Mouse (Mus musculus): Measurements from ENCODE around the gene Cox7a1. TPM values are rescaled to one million over a fixed set of nuclear protein-coding genes. Genes with fewer than 3 reads are reported as not detected.
A peak's percentile ranks its signal among the peaks of the same experiment; 100 is the strongest.

Gene Cox7a1
- polyA plus RNA-seq, 1 experiment: 6.8 TPM

- Histone ChIP-seq H3K4me3 (replicated peaks; ENCODE audit: control insufficient read depth, low read depth, low read length) (no peak overlapping the region), H3K27ac (ENCODE audit: control insufficient read depth, insufficient read depth, low read depth, low read length, poor library complexity) (no peak overlapping the region), H3K4me1 (ENCODE audit: control insufficient read depth, insufficient read depth, low read length) (no peaks in the 10 kb centered on the region)
- WGBS: 81% methylated on average over 13 of the region's 13 CpGs
- no peak for TF ChIP-seq POLR2A (IDR thresholded peaks at IDR 0.05; ENCODE audit: borderline replicate concordance, control insufficient read depth, low read depth, low read length)
- TF ChIP-seq CTCF (IDR thresholded peaks at IDR 0.05; ENCODE audit: control insufficient read depth, insufficient read depth, low read length): no peak
Measured at GRCm38 (mm10) chr7:30184641-30185348, 851 bp downstream of the Cox7a1 start.

GRCm38 (mm10) chr7:30188344-30189115 lies 4.6 kb downstream of the Cox7a1 start:
- WGBS: 85% methylated on average over 12 of the region's 12 CpGs
- no peak overlapping the region for H3K27ac ChIP-seq (ENCODE audit: control insufficient read depth, insufficient read depth, low read depth, low read length, poor library complexity)
- no peaks in the 10 kb centered on the region for H3K4me1 ChIP-seq (ENCODE audit: control insufficient read depth, insufficient read depth, low read length)

GRCm38 (mm10) chr7:30189116-30189491 lies 5.2 kb downstream of the Cox7a1 start:
- TF ChIP-seq POLR2A (IDR thresholded peaks at IDR 0.05; ENCODE audit: borderline replicate concordance, control insufficient read depth, low read depth, low read length) (no peak), CTCF (IDR thresholded peaks at IDR 0.05; ENCODE audit: control insufficient read depth, insufficient read depth, low read length) (no peak)
- Histone ChIP-seq H3K4me1 (ENCODE audit: control insufficient read depth, insufficient read depth, low read length) (no peaks in the 10 kb centered on the region), H3K4me3 (replicated peaks; ENCODE audit: control insufficient read depth, low read depth, low read length) (no peak overlapping the region), H3K27ac (ENCODE audit: control insufficient read depth, insufficient read depth, low read depth, low read length, poor library complexity) (no peak overlapping the region)
- 83% methylated on average over 4 of the region's 4 CpGs for WGBS

More at GRCm38 (mm10) chr7:30188344-30189115, 4.6 kb downstream of the Cox7a1 start:
- TF ChIP-seq CTCF (IDR thresholded peaks at IDR 0.05; ENCODE audit: control insufficient read depth, insufficient read depth, low read length) (no peak), POLR2A (IDR thresholded peaks at IDR 0.05; ENCODE audit: borderline replicate concordance, control insufficient read depth, low read depth, low read length) (no peak)
- H3K4me3 ChIP-seq (replicated peaks; ENCODE audit: control insufficient read depth, low read depth, low read length): no peak overlapping the region

GRCm38 (mm10) chr7:30192088-30192487 lies 8.1 kb downstream of the Cox7a1 start:
- WGBS: 93% methylated on average over 12 of the region's 12 CpGs
- Histone ChIP-seq H3K4me3 (replicated peaks; ENCODE audit: control insufficient read depth, low read depth, low read length) (no peak overlapping the region), H3K27ac (ENCODE audit: control insufficient read depth, insufficient read depth, low read depth, low read length, poor library complexity) (no peak overlapping the region), H3K4me1 (ENCODE audit: control insufficient read depth, insufficient read depth, low read length) (no peaks in the 10 kb centered on the region; the same call in 1 of the 2 replicates)
- TF ChIP-seq POLR2A (IDR thresholded peaks at IDR 0.05; ENCODE audit: borderline replicate concordance, control insufficient read depth, low read depth, low read length) (no peak), CTCF (IDR thresholded peaks at IDR 0.05; ENCODE audit: control insufficient read depth, insufficient read depth, low read length) (no peak)

DNA sequence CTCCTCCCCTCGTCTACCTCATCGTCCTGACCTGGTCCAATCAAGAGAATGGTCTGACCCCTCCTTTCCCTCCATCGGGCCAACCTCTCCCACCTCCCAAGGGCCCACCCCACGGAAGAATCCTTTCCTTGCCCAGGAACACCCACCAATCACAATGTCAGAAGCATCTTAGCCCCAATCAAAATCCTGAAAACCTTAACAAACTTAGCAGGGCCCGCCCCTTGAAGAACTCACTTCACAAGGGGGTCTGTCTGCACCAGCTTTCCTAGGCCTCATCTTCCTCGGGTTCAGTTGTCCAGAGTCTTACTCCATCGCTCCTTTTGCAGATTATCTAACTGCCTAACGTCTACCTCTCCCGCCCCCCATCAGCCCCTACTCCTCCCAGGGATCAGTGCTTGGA lies 9.1 kb downstream of the Cox7a1 start:
- no peak overlapping the region for H3K4me3 ChIP-seq (replicated peaks; ENCODE audit: control insufficient read depth, low read depth, low read length)
- TF ChIP-seq CTCF (IDR thresholded peaks at IDR 0.05; ENCODE audit: control insufficient read depth, insufficient read depth, low read length) (no peak), POLR2A (IDR thresholded peaks at IDR 0.05; ENCODE audit: borderline replicate concordance, control insufficient read depth, low read depth, low read length) (no peak)
- 70% methylated on average over 9 of the region's 9 CpGs for WGBS
- H3K4me1 ChIP-seq (ENCODE audit: control insufficient read depth, insufficient read depth, low read length): no peaks in the 10 kb centered on the region; the same call in 1 of the 2 replicates
- no peak overlapping the region for H3K27ac ChIP-seq (ENCODE audit: control insufficient read depth, insufficient read depth, low read depth, low read length, poor library complexity)

GRCm38 (mm10) chr7:30193581-30194100 lies 9.7 kb downstream of the Cox7a1 start:
- no peak for TF ChIP-seq CTCF (IDR thresholded peaks at IDR 0.05; ENCODE audit: control insufficient read depth, insufficient read depth, low read length)
- TF ChIP-seq POLR2A (IDR thresholded peaks at IDR 0.05; ENCODE audit: borderline replicate concordance, control insufficient read depth, low read depth, low read length): peak; percentile 37; the same call in 1 of the 2 replicates
- H3K4me3 ChIP-seq (replicated peaks; ENCODE audit: control insufficient read depth, low read depth, low read length): peak overlapping the region; percentile 90
- no peak overlapping the region for H3K27ac ChIP-seq (ENCODE audit: control insufficient read depth, insufficient read depth, low read depth, low read length, poor library complexity)
- 3% methylated on average over 26 of the region's 26 CpGs for WGBS
- H3K4me1 ChIP-seq (ENCODE audit: control insufficient read depth, insufficient read depth, low read length): no peaks in the 10 kb centered on the region; the same call in 1 of the 2 replicates

- no peak for TF ChIP-seq CTCF (IDR thresholded peaks at IDR 0.05; ENCODE audit: control insufficient read depth, insufficient read depth, low read length)
- no peak for TF ChIP-seq POLR2A (IDR thresholded peaks at IDR 0.05; ENCODE audit: borderline replicate concordance, control insufficient read depth, low read depth, low read length)
- Histone ChIP-seq H3K27ac (ENCODE audit: control insufficient read depth, insufficient read depth, low read depth, low read length, poor library complexity) (peak overlapping the region; percentile 83), H3K4me3 (replicated peaks; ENCODE audit: control insufficient read depth, low read depth, low read length) (peak overlapping the region; percentile 90), H3K4me1 (ENCODE audit: control insufficient read depth, insufficient read depth, low read length) (no peaks in the 10 kb centered on the region; the same call in 1 of the 2 replicates)
- under 1% methylated on average over 26 of the region's 26 CpGs for WGBS
Measured at GRCm38 (mm10) chr7:30194101-30194831, 10.3 kb downstream of the Cox7a1 start.
